Comparison of ENCODE assay signal across 9 mouse cellular contexts in genomic region chr4:32586596-32586995, GRCm38 (mm10). TPM values are rescaled to one million over a fixed set of nuclear protein-coding genes. Genes with fewer than 3 reads are reported as not detected.
DNase-seq lines count a peak whose midpoint lies in the region; ATAC-seq and TF ChIP-seq lines count a peak whose summit lies in the region.
"Had no signal": no experiment of that assay in that cellular context is flagged by ENCODE, and none has a peak within 500 bp of the region (broad histone marks: within the 10 kb centered on the region; RNA-seq: fewer than 3 reads in every experiment).

No protein-coding gene starts in this region.

- peak; percentile 78 for TF ChIP-seq CTCF in lung, embryonic 14.5 days (IDR thresholded peaks at IDR 0.05; ENCODE audit: low read depth)

- H3K36me3 ChIP-seq in midbrain, embryonic 11.5 days (ENCODE audit: control insufficient read depth, insufficient read depth, low read length) = no peaks in the 10 kb centered on the region
- H3K36me3 ChIP-seq in midbrain, embryonic 16.5 days (ENCODE audit: control insufficient read depth, insufficient read depth, low read length) = no peaks in the 10 kb centered on the region
- H3K36me3 ChIP-seq in forebrain, embryonic 14.5 days (ENCODE audit: control insufficient read depth, insufficient read depth, low read length) = peaks cover 2% of the 10 kb centered on the region; the same call in 1 of the 2 replicates
- no peaks in the 10 kb centered on the region for H3K36me3 ChIP-seq in lung, embryonic 14.5 days (ENCODE audit: insufficient read depth)

- no peaks in the 10 kb centered on the region for H3K9me3 ChIP-seq in midbrain, embryonic 11.5 days (ENCODE audit: control insufficient read depth, low read length)
- no peaks in the 10 kb centered on the region for H3K9me3 ChIP-seq in midbrain, embryonic 16.5 days (replicated peaks; ENCODE audit: control insufficient read depth, low read length, poor library complexity, severe bottlenecking)
- no peaks in the 10 kb centered on the region for H3K9me3 ChIP-seq in forebrain, embryonic 14.5 days (replicated peaks; ENCODE audit: control insufficient read depth, low read length)
- H3K9me3 ChIP-seq in lung, embryonic 14.5 days (ENCODE audit: low read depth, low read length) = no peaks in the 10 kb centered on the region

- no peak for ATAC-seq in midbrain, embryonic 11.5 days (ENCODE audit: low FRiP score)
- ATAC-seq in midbrain, embryonic 16.5 days = no peak
- no peak for ATAC-seq in forebrain, embryonic 14.5 days
- peak; percentile 54; the same call in 1 of the 2 replicates for ATAC-seq in lung, embryonic 14.5 days (ENCODE audit: insufficient read depth)

- 13% methylated on average over 9 of the region's 9 CpGs for WGBS in midbrain, embryonic 11.5 days
- WGBS in midbrain, embryonic 16.5 days = 17% methylated on average over 9 of the region's 9 CpGs
- 11% methylated on average over 9 of the region's 9 CpGs for WGBS in forebrain, embryonic 14.5 days
- 15% methylated on average over 9 of the region's 9 CpGs for WGBS in lung, embryonic 14.5 days

- DNase-seq in adrenal gland, adult (ENCODE audit: inconsistent age in 2 of 2, low spot score in 1 of 2) = peak; percentile 33 to 82
- DNase-seq in adrenal gland, adult 8-10 months = no peak
- DNase-seq in midbrain, embryonic 11.5 days (ENCODE audit: low spot score, missing footprints) = peak; percentile 89
- DNase-seq in c-Kit-positive CD71-negative TER-119-negative erythroid progenitor cells, embryonic 14.5 days (ENCODE audit: low read depth) = peak; percentile 66
- DNase-seq in forebrain, embryonic 14.5 days (ENCODE audit: low spot score) = peak; percentile 65
- peak; percentile 78 for DNase-seq in lung, embryonic 14.5 days
- peak; percentile 35 to 48 for DNase-seq in spleen, postnatal 36 days (ENCODE audit: low spot score in 2 of 2)

- H3K4me2 ChIP-seq in midbrain, embryonic 11.5 days = no peak overlapping the region
- H3K4me2 ChIP-seq in midbrain, embryonic 16.5 days (ENCODE audit: low read length) = no peak overlapping the region
- no peak overlapping the region for H3K4me2 ChIP-seq in forebrain, embryonic 14.5 days (ENCODE audit: low read length)
- no peak overlapping the region for H3K4me2 ChIP-seq in lung, embryonic 14.5 days

- no peak overlapping the region for H3K4me3 ChIP-seq in midbrain, embryonic 11.5 days (ENCODE audit: low read depth, low read length)
- H3K4me3 ChIP-seq in midbrain, embryonic 16.5 days (ENCODE audit: low read depth, low read length) = no peak overlapping the region
- H3K4me3 ChIP-seq in forebrain, embryonic 14.5 days (ENCODE audit: low read depth, low read length) = no peak overlapping the region
- no peak overlapping the region for H3K4me3 ChIP-seq in lung, embryonic 14.5 days (ENCODE audit: low read depth, low read length)

- H3K4me1 ChIP-seq in midbrain, embryonic 11.5 days (ENCODE audit: control insufficient read depth, insufficient read depth, low read length) = 0 out of 2 replicates have a peak, but pooled peaks cover 3% of the 10 kb centered on the region
- no peaks in the 10 kb centered on the region for H3K4me1 ChIP-seq in midbrain, embryonic 16.5 days (ENCODE audit: control insufficient read depth, insufficient read depth, low read length)
- H3K4me1 ChIP-seq in forebrain, embryonic 14.5 days (ENCODE audit: control insufficient read depth, insufficient read depth, low read length) = no peaks in the 10 kb centered on the region
- no peaks in the 10 kb centered on the region for H3K4me1 ChIP-seq in lung, embryonic 14.5 days (ENCODE audit: insufficient read depth)

- H3K9ac ChIP-seq in midbrain, embryonic 11.5 days (ENCODE audit: low read length) = no peak overlapping the region
- H3K9ac ChIP-seq in midbrain, embryonic 16.5 days (ENCODE audit: low read depth, low read length) = no peak overlapping the region
- H3K9ac ChIP-seq in forebrain, embryonic 14.5 days (ENCODE audit: low read length) = no peak overlapping the region
- H3K9ac ChIP-seq in lung, embryonic 14.5 days = no peak overlapping the region

- no peaks in the 10 kb centered on the region for H3K27me3 ChIP-seq in midbrain, embryonic 11.5 days (ENCODE audit: control insufficient read depth, insufficient read depth, low read length)
- no peaks in the 10 kb centered on the region for H3K27me3 ChIP-seq in midbrain, embryonic 16.5 days (ENCODE audit: control insufficient read depth, insufficient read depth, low read depth, low read length)
- H3K27me3 ChIP-seq in forebrain, embryonic 14.5 days (replicated peaks; ENCODE audit: control insufficient read depth, insufficient read depth, low read length) = no peaks in the 10 kb centered on the region
- H3K27me3 ChIP-seq in lung, embryonic 14.5 days (ENCODE audit: insufficient read depth, low read length) = no peaks in the 10 kb centered on the region

- no peak overlapping the region for H3K27ac ChIP-seq in midbrain, embryonic 11.5 days (ENCODE audit: low read depth, low read length)
- H3K27ac ChIP-seq in midbrain, embryonic 16.5 days (ENCODE audit: low read length) = no peak overlapping the region
- H3K27ac ChIP-seq in forebrain, embryonic 14.5 days (ENCODE audit: low read depth, low read length) = no peak overlapping the region
- H3K27ac ChIP-seq in lung, embryonic 14.5 days (ENCODE audit: low read depth) = no peak overlapping the region

RNA-seq across cellular contexts. Expression of gene Gja10, which starts 16.0 kb away (rescaled TPM):
- not detected for total RNA-seq in adrenal gland, adult 8-10 months (2022)
- polyA plus RNA-seq in midbrain, embryonic 11.5 days (2014; fragmentation: Nextera tagmentation; extraction: Ambion mirVana) = 0.11 TPM in 1 of 2 replicates, not detected in the other
- 0.10 TPM in 1 of 2 replicates, not detected in the other for polyA plus RNA-seq in midbrain, embryonic 16.5 days (2015; fragmentation: Nextera tagmentation; extraction: Ambion mirVana)
- polyA plus RNA-seq in forebrain, embryonic 14.5 days (2014; fragmentation: Nextera tagmentation; extraction: Ambion mirVana) = not detected in 2 replicates
- polyA plus RNA-seq in lung, embryonic 14.5 days (2014; fragmentation: Nextera tagmentation; extraction: Ambion mirVana) = 0.09 TPM in 1 of 2 replicates, not detected in the other
- polyA plus RNA-seq: large intestine, adult 2 months had no signal

RNA-seq across cellular contexts. Expression of gene Casp8ap2, which starts 28.7 kb away (rescaled TPM):
- 1 to 10 TPM; 6.6 to 9.7 (median 8.5) TPM for total RNA-seq in adrenal gland, adult 8-10 months (2022)
- 68.7 and 80.1 TPM in 2 replicates for polyA plus RNA-seq in midbrain, embryonic 11.5 days (2014; fragmentation: Nextera tagmentation; extraction: Ambion mirVana)
- 33.2 and 43.4 TPM in 2 replicates for polyA plus RNA-seq in midbrain, embryonic 16.5 days (2015; fragmentation: Nextera tagmentation; extraction: Ambion mirVana)
- polyA plus RNA-seq in forebrain, embryonic 14.5 days (2014; fragmentation: Nextera tagmentation; extraction: Ambion mirVana) = 48.9 and 53.0 TPM in 2 replicates
- polyA plus RNA-seq in lung, embryonic 14.5 days (2014; fragmentation: Nextera tagmentation; extraction: Ambion mirVana) = 54.3 and 62.3 TPM in 2 replicates
